Mouse (Mus musculus): ENCODE results near the gene Btnl1. TPM values are rescaled to one million over a fixed set of nuclear protein-coding genes. Genes with fewer than 3 reads are reported as not detected.

Btnl1 gene
- total RNA-seq (2021) = not detected
- long read RNA-seq, experiment 1 = 0 reads
- long read RNA-seq, experiment 2 = 0 reads

- no peak for DNase-seq (ENCODE audit: low spot score in 2 of 2)
These were observed at the start of gene Btnl1 for GRCm38 (mm10) chr17:34376847-34377246. Gene Btnl1 (plus strand): TSS chr17:34377132.

GRCm38 (mm10) chr17:34329807-34330206 is 47.1 kb upstream of the Btnl1 start:
- no peak for DNase-seq (ENCODE audit: low spot score in 2 of 2)

DNA sequence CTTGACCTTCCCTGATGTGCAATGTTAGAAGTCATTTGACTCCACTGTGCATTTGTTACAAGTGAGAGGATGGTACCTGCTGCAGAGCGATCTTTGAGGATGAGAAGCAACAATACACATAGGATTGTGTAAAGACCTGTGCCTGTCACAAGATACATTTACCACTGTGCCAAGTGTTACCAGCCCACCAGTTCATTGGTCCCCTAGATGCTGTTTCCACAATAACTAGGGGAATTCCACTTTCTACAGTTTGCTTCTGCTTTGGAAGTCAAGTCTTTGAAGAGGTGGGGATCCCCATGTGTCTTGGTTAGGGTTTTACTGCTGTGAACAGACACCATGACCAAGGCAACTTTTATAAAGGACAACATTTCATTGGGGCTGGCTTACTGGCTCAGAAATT is 45.7 kb upstream of the Btnl1 start:
- no peak for DNase-seq (ENCODE audit: low spot score in 2 of 2)

GRCm38 (mm10) chr17:34340619-34341402 is 36.1 kb upstream of the Btnl1 start:
- no peak for DNase-seq (ENCODE audit: low spot score in 2 of 2)

GRCm38 (mm10) chr17:34344882-34345281 is 32.0 kb upstream of the Btnl1 start:
- DNase-seq (ENCODE audit: low spot score in 2 of 2) = no peak

DNA sequence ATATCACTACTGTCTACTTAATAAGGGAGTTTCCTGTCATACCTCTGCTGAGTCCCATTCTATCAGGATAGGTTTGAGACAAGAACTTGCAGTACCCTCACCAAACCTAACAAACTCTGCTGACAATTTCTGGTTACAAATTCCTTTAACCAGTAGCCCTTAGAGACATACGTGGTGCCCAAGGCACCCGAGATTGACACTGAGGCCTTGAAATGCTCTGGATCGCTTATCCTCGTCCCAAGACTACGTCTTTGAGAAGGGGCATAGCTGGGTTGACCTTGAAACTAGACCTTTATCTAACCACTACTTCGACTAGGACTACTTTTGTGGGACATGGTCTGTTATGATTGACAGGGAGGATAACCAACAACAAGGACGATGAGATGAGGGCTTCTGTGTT is 31.4 kb upstream of the Btnl1 start:
- no peak for DNase-seq (ENCODE audit: low spot score in 2 of 2)

DNA sequence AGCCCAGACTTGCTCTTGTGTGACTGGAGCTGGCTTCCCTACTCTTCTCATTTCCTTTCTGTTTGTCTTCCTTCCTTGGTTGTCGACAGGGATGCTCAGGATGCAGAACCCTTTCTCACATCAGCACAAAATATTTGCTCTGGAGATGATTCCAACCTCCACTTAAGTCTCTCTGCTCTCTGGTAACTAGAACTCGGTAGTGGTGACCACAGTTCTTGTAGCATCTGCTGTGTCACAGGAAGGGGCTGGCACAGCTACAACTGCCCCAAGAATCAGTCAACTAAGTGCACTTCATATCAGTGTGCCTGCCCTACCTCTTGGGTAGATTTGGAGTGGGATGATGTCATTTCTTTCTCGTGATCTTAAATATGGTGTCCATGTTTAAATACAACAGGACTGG is 30.9 kb upstream of the Btnl1 start:
- no peak for DNase-seq (ENCODE audit: low spot score in 2 of 2)

DNA sequence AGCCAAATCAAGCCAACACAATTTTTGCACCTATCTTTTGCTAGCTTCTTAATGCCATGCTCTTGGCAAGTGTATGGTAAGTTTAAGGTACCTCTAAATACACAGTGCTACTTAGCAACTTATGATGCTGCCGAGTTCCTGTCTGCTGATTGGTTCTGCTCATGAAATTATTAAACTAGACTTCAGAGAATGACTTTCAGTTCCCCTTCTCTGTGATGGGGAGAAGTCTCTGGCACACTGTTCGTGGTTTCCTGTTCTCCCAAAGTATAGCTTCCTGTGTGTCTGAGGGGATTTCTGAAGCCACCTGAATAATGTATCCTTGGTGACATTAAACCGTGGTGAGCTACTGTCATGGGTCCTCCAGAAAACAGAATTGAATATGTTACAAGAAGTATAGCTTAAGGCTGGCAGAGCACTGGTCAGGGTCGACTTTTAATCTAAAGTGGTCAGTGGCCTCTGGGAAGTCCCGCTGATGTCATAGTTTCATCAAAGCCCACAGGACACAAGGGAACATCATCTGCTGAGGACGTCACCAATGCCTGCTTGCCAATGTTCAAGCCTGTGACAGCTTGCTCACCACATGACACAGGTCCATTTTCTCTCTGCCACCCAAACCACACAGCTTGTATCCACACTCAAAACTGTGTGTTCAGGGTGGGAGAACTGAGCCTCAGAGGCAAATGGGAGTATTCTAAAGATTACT is 29.2 kb upstream of the Btnl1 start:
- DNase-seq (ENCODE audit: low spot score in 2 of 2) = no peak

- DNase-seq (ENCODE audit: low spot score in 2 of 2) = peak; percentile 21 to 35
These were observed 27.5 kb upstream of the Btnl1 start for GRCm38 (mm10) chr17:34349429-34349828.

DNA sequence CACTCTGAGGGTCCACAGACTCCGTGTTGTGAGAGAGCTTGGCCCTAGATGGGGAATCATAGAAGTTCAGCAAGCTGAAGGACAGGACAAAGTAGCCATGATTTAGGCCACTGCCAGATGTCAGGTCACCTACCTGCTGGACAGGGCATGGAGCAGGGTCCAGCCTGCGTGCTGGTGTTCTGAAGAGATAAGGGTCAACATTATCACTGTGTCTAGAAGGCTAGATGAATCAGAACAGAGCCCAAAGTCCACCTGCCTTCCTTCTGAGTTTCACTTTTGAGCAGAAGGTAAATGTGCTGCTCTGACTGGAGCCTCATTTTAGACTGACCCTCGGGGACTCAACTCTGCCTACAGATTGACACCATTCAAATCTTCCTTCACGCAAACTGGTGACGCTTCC is 22.4 kb upstream of the Btnl1 start, which contains the start of gene Btnl2:
Gene Btnl2 (plus strand): TSS at position 284 of the 400 bp plus-strand sequence.
- DNase-seq (ENCODE audit: low spot score in 2 of 2) = no peak

DNA sequence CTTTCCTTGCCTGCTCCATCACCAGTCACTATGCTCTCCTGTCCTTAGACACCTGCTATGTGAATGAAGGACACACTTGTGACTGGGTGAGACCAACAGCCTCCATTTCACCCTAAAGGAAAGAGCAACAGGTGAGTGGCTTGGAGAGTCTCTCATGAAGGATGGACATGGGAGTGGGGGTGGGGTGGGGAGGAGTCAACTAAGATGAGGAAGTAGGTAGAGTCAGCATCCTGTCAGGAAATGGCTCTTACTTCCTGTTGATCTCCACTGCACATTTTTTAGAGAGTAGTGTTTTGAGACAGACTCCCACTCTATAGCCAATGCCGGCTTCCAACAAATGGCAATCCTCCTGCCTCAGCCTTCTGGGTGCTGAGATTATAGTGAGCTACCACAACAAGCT is 22.0 kb upstream of the Btnl1 start:
- DNase-seq (ENCODE audit: low spot score in 2 of 2) = no peak

DNA sequence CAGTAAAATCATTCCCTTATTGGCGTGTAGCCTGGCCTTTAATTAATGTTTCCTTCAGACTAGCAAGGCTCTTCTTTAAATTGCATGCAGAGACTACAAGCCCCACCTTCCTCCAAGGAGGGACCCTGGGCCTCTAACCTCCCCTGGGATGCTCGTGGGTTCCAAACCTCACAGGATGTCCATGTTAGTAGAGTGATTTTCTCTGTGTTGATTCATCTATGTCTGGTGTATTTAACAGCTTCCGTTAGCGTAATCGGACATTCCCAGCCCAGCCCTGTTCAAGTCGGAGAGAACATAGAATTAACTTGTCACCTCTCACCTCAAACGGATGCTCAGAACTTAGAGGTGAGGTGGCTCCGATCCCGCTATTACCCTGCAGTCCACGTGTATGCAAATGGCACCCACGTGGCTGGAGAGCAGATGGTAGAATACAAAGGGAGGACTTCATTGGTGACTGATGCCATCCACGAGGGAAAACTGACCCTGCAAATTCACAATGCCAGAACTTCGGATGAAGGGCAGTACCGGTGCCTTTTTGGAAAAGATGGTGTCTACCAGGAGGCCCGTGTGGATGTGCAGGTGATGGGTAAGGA is 13.9 kb upstream of the Btnl1 start:
- DNase-seq (ENCODE audit: low spot score in 2 of 2) = no peak

DNA sequence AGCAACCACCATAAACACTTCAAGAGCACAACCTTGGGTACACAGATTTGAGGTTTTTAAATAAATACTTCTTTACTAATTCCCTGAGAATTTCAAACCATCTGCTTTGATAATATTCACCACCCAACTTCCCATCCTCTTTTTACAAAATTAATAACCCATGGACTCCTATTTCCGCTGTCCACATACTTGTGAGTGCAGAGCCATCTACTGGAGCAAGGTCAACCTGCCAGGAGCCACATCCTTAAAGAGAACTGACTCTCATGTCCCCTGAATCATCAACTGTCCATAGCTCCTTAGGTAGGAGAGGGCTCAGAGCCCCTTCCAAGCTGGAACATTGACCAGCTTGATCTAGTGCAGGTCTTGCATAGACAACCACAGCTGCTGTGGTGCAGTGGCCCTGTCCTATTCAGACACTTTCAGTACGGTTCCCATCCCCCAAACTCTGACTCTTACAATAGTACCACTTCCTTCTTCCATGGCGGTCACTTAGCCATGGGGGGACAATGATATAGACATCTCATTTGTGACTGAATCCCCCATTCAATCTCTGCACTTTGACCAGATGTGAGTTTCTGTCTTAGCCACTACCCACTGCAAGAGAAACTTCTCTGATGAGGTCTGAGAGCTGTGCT is 13.1 kb upstream of the Btnl1 start:
- no peak for DNase-seq (ENCODE audit: low spot score in 2 of 2)

- no peak for DNase-seq (ENCODE audit: low spot score in 2 of 2)
These were observed 11.9 kb upstream of the Btnl1 start for GRCm38 (mm10) chr17:34365031-34365430.

DNA sequence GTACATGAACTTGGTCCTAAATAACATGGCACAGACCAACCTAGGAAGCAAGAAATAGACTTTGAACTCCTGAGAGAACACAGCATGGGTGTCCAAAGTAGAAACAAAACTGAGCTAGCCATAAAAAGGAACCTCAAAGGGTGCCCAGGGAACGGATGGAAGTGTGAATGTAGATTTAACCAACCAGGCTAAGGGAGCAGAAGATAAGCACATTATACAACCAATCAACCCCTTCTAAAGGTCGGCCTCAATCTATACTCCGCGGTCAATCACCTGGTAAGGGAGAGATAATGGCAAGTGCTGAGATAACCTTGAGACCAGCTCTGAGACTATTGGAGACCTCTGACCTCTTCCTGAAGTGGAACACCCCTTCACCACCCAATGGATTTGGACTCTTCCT is 6.4 kb upstream of the Btnl1 start:
- DNase-seq (ENCODE audit: low spot score in 2 of 2) = no peak

GRCm38 (mm10) chr17:34373055-34373709 is 3.8 kb upstream of the Btnl1 start:
- no peak for DNase-seq (ENCODE audit: low spot score in 2 of 2)

DNA sequence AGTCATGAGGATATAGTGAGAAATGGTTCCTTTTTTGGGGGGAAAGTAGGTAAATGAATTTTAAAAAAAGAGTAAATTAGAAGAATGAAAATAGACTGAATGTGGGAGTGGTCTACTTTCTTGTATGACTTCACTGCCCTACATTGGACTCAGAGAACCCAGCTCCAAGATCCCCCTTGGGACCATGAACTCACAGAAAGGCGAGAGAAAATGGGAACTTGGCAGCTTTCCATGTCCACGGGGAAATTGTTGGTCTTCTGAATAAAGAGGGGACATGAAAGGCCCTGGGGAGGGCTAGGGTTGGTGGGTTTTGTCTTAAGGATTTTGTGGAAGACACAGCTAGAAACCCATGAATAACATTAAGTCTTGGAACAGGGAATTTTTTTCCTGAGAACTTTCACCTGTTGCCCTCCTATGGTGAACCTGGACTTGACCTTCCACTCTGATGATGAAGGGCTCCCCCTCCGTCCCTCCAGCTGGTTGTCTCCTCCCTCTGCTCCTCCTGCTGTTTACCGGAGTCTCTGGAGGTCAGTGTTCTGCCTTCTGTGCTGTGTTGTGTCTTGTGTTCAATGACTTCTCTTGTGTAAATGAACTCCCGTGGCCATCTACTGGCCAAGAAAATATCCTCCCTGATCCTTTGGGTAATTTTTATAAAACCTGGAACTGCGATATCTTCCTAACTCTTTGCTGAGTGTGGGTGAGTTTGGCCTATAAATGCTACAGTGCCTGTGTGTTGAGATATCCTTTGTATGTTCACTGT is 698 bp downstream of the Btnl1 start:
- DNase-seq (ENCODE audit: low spot score in 2 of 2) = no peak

GRCm38 (mm10) chr17:34378716-34379115 is 1.8 kb downstream of the Btnl1 start:
- DNase-seq (ENCODE audit: low spot score in 2 of 2) = no peak

DNA sequence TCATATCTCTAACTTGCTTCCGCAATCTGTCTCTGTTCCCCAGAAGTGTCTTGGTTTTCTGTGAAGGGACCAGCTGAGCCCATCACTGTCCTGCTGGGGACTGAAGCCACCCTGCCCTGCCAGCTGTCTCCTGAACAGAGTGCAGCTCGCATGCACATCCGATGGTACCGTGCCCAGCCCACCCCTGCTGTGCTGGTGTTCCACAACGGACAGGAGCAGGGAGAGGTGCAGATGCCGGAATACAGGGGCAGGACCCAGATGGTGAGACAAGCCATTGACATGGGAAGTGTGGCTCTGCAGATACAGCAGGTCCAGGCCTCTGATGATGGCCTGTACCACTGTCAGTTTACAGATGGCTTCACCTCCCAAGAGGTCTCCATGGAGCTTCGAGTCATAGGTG is 2.5 kb downstream of the Btnl1 start:
- no peak for DNase-seq (ENCODE audit: low spot score in 2 of 2)

- no peak for DNase-seq (ENCODE audit: low spot score in 2 of 2)
These were observed 4.9 kb downstream of the Btnl1 start for GRCm38 (mm10) chr17:34381876-34382275.
